Mouse (Mus musculus): Measurements from ENCODE around the gene Fbxo6. TPM values are rescaled to one million over a fixed set of nuclear protein-coding genes. Genes with fewer than 3 reads are reported as not detected.
A peak's percentile ranks its signal among the peaks of the same experiment; 100 is the strongest.

The Fbxo6 gene
- polyA plus RNA-seq, 1 experiment from 2014 or later: 18.5 TPM

DNA sequence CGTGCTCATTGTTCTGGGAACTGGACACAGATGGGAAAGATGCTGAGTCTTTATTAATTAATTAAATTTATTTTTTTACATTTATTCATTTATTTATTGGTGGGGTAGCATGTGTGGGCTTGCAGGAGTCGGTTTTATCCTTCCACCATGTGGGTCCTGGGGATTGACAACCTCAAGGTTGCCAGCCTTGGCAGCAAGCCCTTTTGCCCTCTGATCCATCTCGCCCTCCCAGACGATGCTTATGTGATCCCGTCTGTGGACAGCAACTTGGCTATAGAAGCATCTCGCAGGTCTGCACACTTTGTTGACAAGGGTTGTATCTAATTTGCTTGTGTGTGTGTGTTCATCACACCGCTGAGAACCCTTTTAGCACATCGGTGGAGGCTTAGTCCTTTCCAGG lies 14.4 kb downstream of the Fbxo6 start:
- H3K36me3 ChIP-seq (ENCODE audit: control insufficient read depth, insufficient read depth, low read length): no peaks in the 10 kb centered on the region
- no peak overlapping the region for H3K9ac ChIP-seq (ENCODE audit: low read length)
- WGBS: 59% methylated on average over 8 of the region's 8 CpGs
- H3K4me1 ChIP-seq (ENCODE audit: control insufficient read depth in 2 of 2, insufficient read depth in 2 of 2, low read length in 2 of 2): 0 out of 4 replicates have a peak, but pooled peaks cover 0 to 3% of the 10 kb centered on the region in 2 experiments
- no peak overlapping the region for H3K27ac ChIP-seq (replicated peaks in 1 of 2; ENCODE audit: control insufficient read depth in 1 of 2, insufficient read depth in 1 of 2, low read depth in 2 of 2, low read length in 2 of 2)
- no peak overlapping the region for H3K4me3 ChIP-seq (ENCODE audit: control insufficient read depth in 1 of 2, insufficient read depth in 1 of 2, low read depth in 1 of 2, low read length in 2 of 2)
- H3K9me3 ChIP-seq (ENCODE audit: control insufficient read depth, low read length): no peaks in the 10 kb centered on the region
- H3K4me2 ChIP-seq (ENCODE audit: low read length): no peak overlapping the region
- H3K27me3 ChIP-seq (ENCODE audit: control insufficient read depth, insufficient read depth, low read length): peaks cover 26% of the 10 kb centered on the region
- ATAC-seq (ENCODE audit: insufficient number of reproducible peaks, insufficient read depth, low FRiP score, low read depth): no peak

DNA sequence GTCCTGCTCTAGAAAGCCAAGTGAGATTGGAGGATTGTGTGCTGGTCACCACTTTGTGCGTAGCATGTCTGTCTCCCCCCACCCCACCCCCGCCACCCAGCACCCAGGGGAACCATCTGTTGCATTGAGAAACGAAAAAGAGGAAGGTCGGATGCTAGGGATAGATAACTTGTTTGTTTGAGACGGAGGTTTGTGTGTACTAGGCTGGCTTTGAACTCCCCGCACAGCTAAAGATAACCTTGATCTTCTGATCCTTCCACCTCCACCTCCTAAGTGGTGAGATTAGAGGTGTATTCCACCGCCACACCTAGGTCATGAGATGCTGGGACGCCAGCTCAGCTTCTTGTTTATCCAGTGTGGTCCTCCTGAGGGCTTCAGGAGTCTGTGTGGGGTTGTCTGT lies 17.0 kb downstream of the Fbxo6 start:
- no peak for ATAC-seq (ENCODE audit: insufficient number of reproducible peaks, insufficient read depth, low FRiP score, low read depth)
- Histone ChIP-seq H3K27me3 (ENCODE audit: control insufficient read depth, insufficient read depth, low read length) (peaks cover 51% of the 10 kb centered on the region), H3K9me3 (ENCODE audit: control insufficient read depth, low read length) (no peaks in the 10 kb centered on the region), H3K4me2 (ENCODE audit: low read length) (no peak overlapping the region), H3K36me3 (ENCODE audit: control insufficient read depth, insufficient read depth, low read length) (no peaks in the 10 kb centered on the region), H3K27ac (replicated peaks in 1 of 2; ENCODE audit: control insufficient read depth in 1 of 2, insufficient read depth in 1 of 2, low read depth in 2 of 2, low read length in 2 of 2) (no peak overlapping the region), H3K4me1 (ENCODE audit: control insufficient read depth in 2 of 2, insufficient read depth in 2 of 2, low read length in 2 of 2) (no peaks in the 10 kb centered on the region; a peak in 2 of 4 replicates), H3K9ac (ENCODE audit: low read length) (no peak overlapping the region), H3K4me3 (ENCODE audit: control insufficient read depth in 1 of 2, insufficient read depth in 1 of 2, low read depth in 1 of 2, low read length in 2 of 2) (no peak overlapping the region)
- 67% methylated on average over 8 of the region's 8 CpGs for WGBS

DNA sequence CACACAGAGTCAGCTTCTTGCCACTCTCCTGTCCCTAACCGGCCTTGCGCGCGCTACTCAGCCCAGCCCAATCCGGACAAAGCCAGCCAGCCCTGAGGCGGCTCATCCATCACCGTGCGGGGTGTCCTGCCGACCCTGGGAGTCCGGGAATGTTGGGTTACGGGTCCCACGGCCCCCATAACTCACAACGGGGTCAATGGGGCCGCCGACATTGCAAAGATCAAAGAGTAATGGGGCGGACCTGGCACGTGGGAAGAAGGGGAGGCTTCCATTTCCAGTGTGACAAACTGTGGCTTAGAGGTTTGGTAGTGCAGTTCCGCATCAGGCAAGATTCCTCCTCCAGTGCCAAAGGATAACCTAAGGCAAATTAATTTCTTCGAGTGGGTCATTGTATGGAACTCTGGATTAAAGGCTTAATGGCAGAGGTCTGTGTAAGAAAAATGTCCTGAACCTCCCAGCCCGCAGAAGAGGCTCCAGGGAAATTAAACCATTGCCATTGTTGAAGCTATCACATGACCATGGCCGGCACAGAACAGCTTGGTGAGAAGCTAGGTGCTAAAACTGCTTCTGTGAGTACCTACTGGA lies 20.4 kb downstream of the Fbxo6 start:
- no peak for ATAC-seq (ENCODE audit: insufficient number of reproducible peaks, insufficient read depth, low FRiP score, low read depth)
- WGBS: 3% methylated on average over 21 of the region's 21 CpGs
- no peaks in the 10 kb centered on the region; a peak in 2 of 4 replicates for H3K4me1 ChIP-seq (ENCODE audit: control insufficient read depth in 2 of 2, insufficient read depth in 2 of 2, low read length in 2 of 2)
- H3K4me3 ChIP-seq (ENCODE audit: control insufficient read depth in 1 of 2, insufficient read depth in 1 of 2, low read depth in 1 of 2, low read length in 2 of 2): peak overlapping the region; percentile 50 to 52
- H3K9me3 ChIP-seq (ENCODE audit: control insufficient read depth, low read length): no peaks in the 10 kb centered on the region
- no peaks in the 10 kb centered on the region for H3K36me3 ChIP-seq (ENCODE audit: control insufficient read depth, insufficient read depth, low read length)
- H3K27ac ChIP-seq (replicated peaks in 1 of 2; ENCODE audit: control insufficient read depth in 1 of 2, insufficient read depth in 1 of 2, low read depth in 2 of 2, low read length in 2 of 2): no peak overlapping the region
- no peak overlapping the region for H3K9ac ChIP-seq (ENCODE audit: low read length)
- peaks cover 53% of the 10 kb centered on the region for H3K27me3 ChIP-seq (ENCODE audit: control insufficient read depth, insufficient read depth, low read length)
- H3K4me2 ChIP-seq (ENCODE audit: low read length): peak overlapping the region; percentile 96

DNA sequence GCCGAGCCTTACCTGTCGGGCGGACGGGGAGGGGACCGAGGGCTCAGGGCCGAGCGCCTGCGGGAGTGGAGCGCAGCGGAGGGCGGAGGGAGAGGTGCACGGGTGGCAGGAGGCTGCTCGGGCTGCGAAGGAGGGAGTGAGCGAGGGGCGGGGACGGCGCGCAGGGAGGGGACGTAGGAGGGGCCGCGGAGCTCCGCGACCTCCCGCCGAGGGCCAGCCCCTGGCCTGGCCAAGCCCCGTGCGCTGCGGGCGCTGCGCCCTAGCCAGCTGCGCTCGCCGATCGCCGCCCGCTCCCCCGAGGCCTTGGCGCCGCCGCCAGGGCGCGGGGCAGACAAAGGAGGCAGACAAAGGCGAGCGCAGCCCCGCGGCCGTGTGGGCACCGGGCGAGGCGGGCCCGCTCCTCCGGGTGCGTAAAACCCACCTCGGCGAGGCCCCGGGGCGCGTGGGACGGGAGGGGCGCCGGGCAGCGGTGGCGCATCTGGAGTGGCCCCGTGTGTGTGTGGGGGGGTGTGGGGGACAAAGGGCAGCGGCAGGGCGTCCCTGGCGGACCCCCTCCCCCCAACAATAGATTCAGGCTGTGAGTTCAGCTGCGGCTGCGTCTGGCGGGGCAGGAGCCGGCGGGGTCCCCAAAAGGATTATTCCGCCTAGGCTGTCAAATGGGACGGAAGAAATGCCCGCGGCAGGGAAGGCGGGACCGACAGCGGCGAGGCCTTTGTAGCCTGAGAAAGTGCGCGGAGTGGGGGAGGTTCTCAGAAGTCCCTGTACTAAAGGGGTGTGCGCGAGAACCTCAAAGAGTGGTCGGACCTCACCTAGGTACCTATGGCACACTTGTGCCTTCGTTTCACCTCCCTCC lies 21.2 kb downstream of the Fbxo6 start, which contains the start of gene Draxin:
TSS of gene Draxin (minus strand) at position 138 of the 853 bp plus-strand sequence.
- under 1% methylated on average over 62 of the region's 87 CpGs for WGBS
- H3K9ac ChIP-seq (ENCODE audit: low read length): peak within 1 kb of the TSS; percentile 65
- H3K9me3 ChIP-seq (ENCODE audit: control insufficient read depth, low read length): no peaks in the 10 kb centered on the region
- peak; percentile 54; the same call in 1 of the 2 replicates for ATAC-seq (ENCODE audit: insufficient number of reproducible peaks, insufficient read depth, low FRiP score, low read depth)
- no peak within 1 kb of the TSS for H3K27ac ChIP-seq (replicated peaks in 1 of 2; ENCODE audit: control insufficient read depth in 1 of 2, insufficient read depth in 1 of 2, low read depth in 2 of 2, low read length in 2 of 2)
- peak within 1 kb of the TSS; percentile 96 for H3K4me2 ChIP-seq (ENCODE audit: low read length)
- no peaks in the 10 kb centered on the region; a peak in 2 of 4 replicates for H3K4me1 ChIP-seq (ENCODE audit: control insufficient read depth in 2 of 2, insufficient read depth in 2 of 2, low read length in 2 of 2)
- peak within 1 kb of the TSS; percentile 50 to 52 for H3K4me3 ChIP-seq (ENCODE audit: control insufficient read depth in 1 of 2, insufficient read depth in 1 of 2, low read depth in 1 of 2, low read length in 2 of 2)
- peaks cover 53% of the 10 kb centered on the region for H3K27me3 ChIP-seq (ENCODE audit: control insufficient read depth, insufficient read depth, low read length)
- H3K36me3 ChIP-seq (ENCODE audit: control insufficient read depth, insufficient read depth, low read length): no peaks in the 10 kb centered on the region

DNA sequence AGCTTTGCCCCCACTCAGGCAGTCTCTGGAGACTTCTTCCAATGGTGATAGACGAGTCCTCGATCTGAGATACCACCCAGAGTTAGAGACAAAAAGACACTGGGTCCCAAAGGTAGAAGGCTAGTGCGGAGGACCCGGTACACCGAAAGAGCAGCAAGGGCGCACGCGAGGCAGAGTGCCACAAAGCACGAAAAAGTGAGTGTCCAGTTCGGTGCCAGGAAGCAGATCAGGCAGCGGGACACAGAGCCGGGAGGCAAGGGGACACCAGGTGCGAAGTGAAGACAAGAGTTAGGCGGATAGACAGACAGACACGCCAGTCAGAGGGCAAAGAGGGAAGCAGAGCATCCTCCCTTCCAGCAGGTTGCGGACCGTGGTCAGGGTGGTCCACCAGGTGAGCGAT lies 21.8 kb downstream of the Fbxo6 start, which contains the start of gene Mad2l2:
TSS of gene Mad2l2 (plus strand) at position 252 of the 400 bp plus-strand sequence.
- ATAC-seq (ENCODE audit: insufficient number of reproducible peaks, insufficient read depth, low FRiP score, low read depth): no peak
- no peaks in the 10 kb centered on the region for H3K36me3 ChIP-seq (ENCODE audit: control insufficient read depth, insufficient read depth, low read length)
- H3K9ac ChIP-seq (ENCODE audit: low read length): peak within 1 kb of the TSS; percentile 65
- peak within 1 kb of the TSS; percentile 96 for H3K4me2 ChIP-seq (ENCODE audit: low read length)
- H3K27me3 ChIP-seq (ENCODE audit: control insufficient read depth, insufficient read depth, low read length): peaks cover 53% of the 10 kb centered on the region
- no peak within 1 kb of the TSS for H3K27ac ChIP-seq (replicated peaks in 1 of 2; ENCODE audit: control insufficient read depth in 1 of 2, insufficient read depth in 1 of 2, low read depth in 2 of 2, low read length in 2 of 2)
- no peaks in the 10 kb centered on the region for H3K9me3 ChIP-seq (ENCODE audit: control insufficient read depth, low read length)
- peak within 1 kb of the TSS; percentile 50 to 52 for H3K4me3 ChIP-seq (ENCODE audit: control insufficient read depth in 1 of 2, insufficient read depth in 1 of 2, low read depth in 1 of 2, low read length in 2 of 2)
- H3K4me1 ChIP-seq (ENCODE audit: control insufficient read depth in 2 of 2, insufficient read depth in 2 of 2, low read length in 2 of 2): no peaks in the 10 kb centered on the region; a peak in 2 of 4 replicates
- 2% methylated on average over 18 of the region's 18 CpGs for WGBS

DNA sequence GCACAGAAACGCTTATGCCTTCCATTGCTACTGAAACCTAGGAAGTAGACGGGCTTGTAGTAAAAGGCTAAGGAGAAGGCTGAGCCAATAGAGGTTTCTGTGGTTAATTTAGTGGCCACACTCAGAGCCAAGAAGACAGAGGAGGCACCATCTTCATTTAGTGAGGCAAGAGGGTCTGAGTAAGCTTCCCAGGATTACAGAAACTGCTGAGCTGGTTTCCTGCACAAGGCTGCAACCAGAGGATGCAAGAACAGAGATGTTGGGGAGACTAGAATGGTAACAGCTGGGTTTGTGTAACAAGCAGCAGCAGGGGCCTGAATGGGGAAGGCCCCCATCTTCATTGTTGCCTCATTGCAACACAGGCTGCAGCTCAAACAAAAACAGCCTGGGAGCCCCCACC lies 23.3 kb downstream of the Fbxo6 start:
- no peak overlapping the region for H3K4me2 ChIP-seq (ENCODE audit: low read length)
- H3K36me3 ChIP-seq (ENCODE audit: control insufficient read depth, insufficient read depth, low read length): no peaks in the 10 kb centered on the region
- no peak overlapping the region for H3K4me3 ChIP-seq (ENCODE audit: control insufficient read depth in 1 of 2, insufficient read depth in 1 of 2, low read depth in 1 of 2, low read length in 2 of 2)
- 50% methylated on average over 2 of the region's 2 CpGs for WGBS
- ATAC-seq (ENCODE audit: insufficient number of reproducible peaks, insufficient read depth, low FRiP score, low read depth): no peak
- no peaks in the 10 kb centered on the region for H3K9me3 ChIP-seq (ENCODE audit: control insufficient read depth, low read length)
- no peaks in the 10 kb centered on the region; a peak in 2 of 4 replicates for H3K4me1 ChIP-seq (ENCODE audit: control insufficient read depth in 2 of 2, insufficient read depth in 2 of 2, low read length in 2 of 2)
- H3K27me3 ChIP-seq (ENCODE audit: control insufficient read depth, insufficient read depth, low read length): peaks cover 53% of the 10 kb centered on the region
- no peak overlapping the region for H3K9ac ChIP-seq (ENCODE audit: low read length)
- H3K27ac ChIP-seq (replicated peaks in 1 of 2; ENCODE audit: control insufficient read depth in 1 of 2, insufficient read depth in 1 of 2, low read depth in 2 of 2, low read length in 2 of 2): no peak overlapping the region

DNA sequence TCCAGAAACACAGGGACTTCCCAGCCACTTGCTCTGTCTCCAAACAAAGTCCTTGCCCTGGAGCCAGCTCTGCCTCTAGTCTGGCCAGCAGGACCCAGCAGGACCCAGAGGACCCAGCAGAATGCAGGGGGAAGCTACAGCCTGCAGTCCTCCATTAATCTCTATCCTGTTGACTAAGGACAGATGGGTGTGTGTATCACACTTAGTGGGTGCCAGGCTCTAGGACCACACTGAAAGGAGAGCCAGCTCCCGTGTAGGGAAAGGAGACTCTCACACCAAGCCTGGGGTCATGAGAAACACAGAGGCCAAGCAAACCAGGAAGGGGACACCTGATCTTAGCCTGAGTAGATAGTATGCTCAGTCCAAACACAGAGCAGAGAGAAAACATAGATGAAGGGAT lies 23.7 kb downstream of the Fbxo6 start:
- Histone ChIP-seq H3K4me3 (ENCODE audit: control insufficient read depth in 1 of 2, insufficient read depth in 1 of 2, low read depth in 1 of 2, low read length in 2 of 2) (no peak overlapping the region), H3K9ac (ENCODE audit: low read length) (no peak overlapping the region), H3K4me2 (ENCODE audit: low read length) (no peak overlapping the region), H3K36me3 (ENCODE audit: control insufficient read depth, insufficient read depth, low read length) (no peaks in the 10 kb centered on the region), H3K4me1 (ENCODE audit: control insufficient read depth in 2 of 2, insufficient read depth in 2 of 2, low read length in 2 of 2) (no peaks in the 10 kb centered on the region; a peak in 2 of 4 replicates), H3K9me3 (ENCODE audit: control insufficient read depth, low read length) (no peaks in the 10 kb centered on the region), H3K27ac (replicated peaks in 1 of 2; ENCODE audit: control insufficient read depth in 1 of 2, insufficient read depth in 1 of 2, low read depth in 2 of 2, low read length in 2 of 2) (no peak overlapping the region), H3K27me3 (ENCODE audit: control insufficient read depth, insufficient read depth, low read length) (peaks cover 53% of the 10 kb centered on the region)
- WGBS: 50% methylated on average over 1 of the region's 1 CpGs
- ATAC-seq (ENCODE audit: insufficient number of reproducible peaks, insufficient read depth, low FRiP score, low read depth): no peak
